Mouse (Mus musculus) lung, postnatal 14 days (tissue): Measurements from ENCODE around the gene Dbi.

Experiments
- DNase-seq: peaks from one replicate; pipeline ENCODE4 v3.0.0; 2021

Gene Dbi

DNA sequence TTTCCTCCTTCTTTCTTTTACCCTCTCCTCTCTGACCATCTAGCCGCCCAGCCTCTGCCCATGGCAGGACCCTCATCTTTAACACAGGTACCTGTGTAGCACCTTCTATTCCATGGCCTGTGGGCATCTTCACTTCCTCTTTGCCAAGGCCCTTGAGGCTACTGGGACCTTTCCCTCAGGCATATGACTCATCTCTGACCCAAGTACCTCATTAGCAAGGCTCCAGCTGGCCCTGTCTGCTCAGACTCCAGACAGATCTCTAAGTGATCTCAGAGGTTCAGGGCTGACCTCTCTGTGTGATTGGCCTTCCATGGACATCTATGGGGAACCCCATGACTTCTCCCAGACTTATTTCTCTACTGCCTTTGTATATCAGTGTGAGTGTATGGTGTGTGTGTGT, 40.2 kb downstream of the Dbi start:
- no peak for DNase-seq

DNA sequence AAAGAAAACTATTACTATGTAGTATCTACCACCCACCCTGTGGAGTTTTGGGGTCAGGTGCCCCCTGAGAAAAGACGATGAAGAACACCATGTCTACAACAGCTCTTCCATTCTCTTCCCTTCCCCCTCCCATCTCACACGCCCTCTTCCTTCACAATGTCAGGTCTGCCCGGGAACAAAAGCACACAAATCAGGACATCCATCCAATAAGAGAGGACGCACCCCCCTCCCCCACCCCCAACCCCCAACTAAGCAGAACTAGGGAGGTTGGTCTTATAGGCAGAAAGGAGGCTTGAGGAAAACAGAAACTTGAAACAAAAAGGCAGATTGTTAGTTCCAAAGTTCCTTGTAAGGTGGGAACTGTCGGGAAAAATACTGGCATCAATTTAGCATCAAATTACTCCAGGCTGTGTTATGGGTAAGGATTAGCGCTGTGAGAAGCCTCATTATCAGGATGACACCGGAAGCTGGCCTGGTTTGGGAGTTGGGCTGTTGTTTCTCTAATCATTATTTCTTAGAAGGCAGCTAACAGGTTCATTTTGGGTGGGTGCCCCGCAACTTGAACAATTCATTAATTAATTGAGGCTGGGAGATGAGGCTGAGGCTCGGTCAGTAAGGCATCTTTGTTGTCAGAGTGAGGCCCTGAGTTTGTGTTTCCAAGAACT, 43.0 kb downstream of the Dbi start:
- DNase-seq = no peak

DNA sequence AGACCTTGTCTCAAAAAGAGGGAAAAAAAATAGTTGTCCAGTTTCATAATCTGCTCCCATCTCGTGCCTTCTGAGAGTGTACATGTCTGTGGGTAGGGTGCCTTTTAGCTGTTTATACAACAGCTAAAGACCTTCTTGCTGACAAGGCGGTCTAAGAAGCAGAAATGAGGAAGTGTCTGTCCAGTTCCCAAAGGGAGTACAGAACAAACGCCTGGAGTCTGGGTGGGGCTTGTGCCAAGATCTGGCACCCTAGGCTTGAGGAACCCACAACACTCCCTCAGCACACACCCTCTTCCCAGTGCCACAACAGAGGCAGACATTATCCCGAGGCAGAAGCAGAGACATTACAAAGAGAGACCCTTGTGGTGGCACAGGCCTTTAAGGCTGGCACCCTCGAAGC, 45.4 kb downstream of the Dbi start:
- no peak for DNase-seq

DNA sequence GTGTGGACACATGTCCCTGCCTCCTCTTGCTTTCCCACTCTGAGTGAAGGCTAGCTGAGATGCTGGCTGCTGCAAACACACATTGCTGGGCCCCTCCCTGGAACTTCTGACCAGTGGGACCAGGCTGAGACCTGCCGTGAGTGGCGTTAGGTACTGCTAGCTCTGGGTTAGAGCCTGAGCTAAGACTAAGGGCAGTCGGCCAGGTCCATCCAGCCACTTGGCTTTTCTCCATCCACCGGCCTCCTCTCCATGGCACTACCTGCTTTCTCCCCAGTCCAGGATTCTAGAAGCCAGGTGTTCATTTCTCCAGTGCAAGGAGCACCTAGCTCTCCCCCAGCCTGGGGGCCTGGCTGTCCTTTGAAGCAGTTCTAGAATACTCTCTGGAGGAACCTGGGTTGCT, 45.9 kb downstream of the Dbi start:
- DNase-seq = no peak

DNA sequence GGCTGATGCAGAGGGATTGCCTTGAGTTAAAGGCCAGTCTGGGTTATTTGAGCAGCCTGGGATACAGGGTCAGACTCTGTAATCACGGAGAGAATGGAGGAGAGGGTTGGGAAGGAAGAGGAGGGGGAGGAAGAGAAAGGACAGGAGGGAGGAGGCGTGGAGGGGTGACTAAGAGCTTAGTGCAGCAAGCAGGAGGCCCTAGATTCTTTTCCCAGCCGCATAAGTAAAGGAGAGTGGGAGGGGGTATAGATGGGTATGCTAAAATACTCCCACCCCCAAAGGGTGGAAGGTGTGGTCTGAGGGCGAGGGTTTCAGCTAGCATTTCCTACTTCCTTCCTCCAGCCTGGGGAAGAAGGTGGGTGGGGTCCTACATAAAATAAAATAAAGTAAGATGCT, 46.6 kb downstream of the Dbi start:
- no peak for DNase-seq

DNA sequence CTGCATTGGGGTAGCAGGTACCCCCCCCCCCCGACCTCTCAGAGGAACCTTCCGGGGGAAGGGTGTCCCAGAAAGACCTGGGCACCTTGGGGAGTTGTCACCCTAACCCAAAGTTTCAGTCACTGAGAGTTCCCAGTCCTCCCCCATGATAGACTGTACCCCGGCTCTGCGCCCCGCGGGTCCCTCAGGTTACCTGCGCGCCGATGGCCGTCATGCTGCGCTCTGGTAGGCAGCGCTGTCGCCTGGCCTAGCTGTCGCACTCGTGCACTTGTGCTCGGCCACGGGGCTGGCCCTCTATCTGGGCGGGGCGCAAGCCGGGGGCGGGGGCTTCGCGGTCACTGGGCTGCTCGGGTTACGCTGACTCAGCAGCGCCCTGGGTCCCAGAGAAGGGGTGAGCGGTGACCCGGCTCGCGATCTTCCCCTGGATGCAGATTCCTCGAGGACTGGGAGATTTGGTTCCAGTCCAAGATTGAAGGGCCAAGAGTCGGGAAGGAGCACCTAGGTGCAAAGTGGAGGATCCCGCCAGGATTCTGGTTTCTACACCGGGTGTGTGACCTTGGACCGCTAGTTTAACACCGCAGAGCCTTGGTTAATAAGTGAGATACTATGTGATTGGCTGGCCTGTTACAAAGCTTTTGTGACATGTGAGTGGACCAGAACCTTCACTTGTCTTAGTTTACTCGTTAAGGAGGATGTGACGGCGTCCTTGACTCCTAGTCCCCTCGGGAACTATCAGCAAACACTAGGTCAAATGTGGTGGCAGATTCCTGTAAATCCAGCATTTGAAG, 47.2 kb downstream of the Dbi start, which contains the start of gene Tmem37:
Gene Tmem37 (minus strand): TSS at position 556 of the 788 bp plus-strand sequence.
- DNase-seq = peak; percentile 75

DNA sequence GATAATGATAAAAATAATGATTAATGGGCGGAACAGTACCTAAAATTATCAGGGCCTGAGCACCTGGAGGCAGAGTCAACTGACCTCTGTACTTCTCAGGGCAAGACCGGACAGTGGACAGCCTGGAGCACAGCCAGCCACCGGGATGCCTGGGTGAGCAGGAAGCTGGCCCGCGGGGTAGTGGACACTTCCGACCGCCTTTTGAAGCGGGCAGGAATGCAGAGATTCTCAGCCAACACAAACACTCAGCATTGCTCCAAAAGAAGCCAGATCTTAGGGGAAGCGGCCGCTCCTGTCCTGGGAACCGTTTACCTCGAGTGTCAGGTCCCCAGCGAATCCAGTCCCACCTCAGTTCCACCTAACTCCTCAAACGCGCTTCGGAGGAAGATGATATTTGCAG, 48.0 kb downstream of the Dbi start:
- peak; percentile 75 for DNase-seq

DNA sequence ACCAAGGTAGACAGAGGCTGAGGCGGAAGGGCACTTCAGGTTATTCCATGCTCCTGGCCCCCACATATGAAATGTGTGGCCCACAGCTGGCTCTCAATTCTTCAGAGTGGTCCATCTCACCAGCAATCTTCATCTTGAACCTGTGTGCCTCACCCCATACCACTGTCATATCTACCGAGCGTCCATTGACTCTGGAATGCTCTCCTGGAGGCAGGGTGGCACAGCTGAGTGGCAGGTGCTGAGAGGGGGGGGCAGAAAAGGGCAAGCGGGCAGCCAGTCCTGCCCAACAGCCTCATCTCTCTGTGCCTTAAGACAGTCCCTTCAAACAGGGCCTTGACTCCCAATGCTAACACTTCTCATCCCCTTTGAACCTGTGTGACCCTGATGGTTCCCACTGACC, 49.7 kb downstream of the Dbi start:
- DNase-seq = no peak

DNA sequence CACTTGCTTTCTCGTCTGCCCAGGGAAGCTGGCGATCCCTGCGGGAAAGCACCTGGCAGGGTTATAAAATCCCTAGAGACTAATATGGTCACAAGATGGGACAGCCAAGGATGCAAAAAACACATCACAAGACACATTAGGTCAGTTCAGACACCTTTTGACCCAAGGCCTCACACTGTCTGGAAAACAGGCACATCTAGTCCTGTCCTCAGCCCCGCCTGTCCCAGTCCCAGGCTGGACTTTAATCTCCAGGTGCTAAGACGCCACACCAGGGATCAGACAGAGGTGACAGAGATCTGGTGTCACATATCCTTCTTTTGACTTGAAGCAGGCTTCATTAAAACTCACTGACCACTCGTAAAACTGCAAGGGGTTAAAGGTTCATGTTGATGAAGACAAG, 50.7 kb downstream of the Dbi start:
- no peak for DNase-seq

DNA sequence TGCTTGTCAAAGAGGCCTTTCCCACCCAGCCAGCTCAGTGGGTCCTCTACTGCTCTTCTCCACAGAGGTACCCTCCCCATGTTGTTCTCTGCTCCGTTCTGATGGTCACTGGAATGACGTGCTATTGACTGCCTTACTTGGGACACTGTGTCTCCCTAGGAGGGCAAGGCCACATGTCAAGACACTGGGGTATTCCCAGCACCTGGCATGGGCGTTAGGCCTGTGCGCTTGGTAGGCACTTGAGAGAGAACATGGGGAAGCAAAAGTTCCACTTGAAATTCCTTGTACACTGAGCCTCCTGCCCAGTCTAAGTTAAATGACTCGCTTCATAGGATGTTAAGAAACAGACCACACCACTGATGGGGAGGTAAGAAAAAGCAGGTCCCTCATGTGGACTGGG, 51.8 kb downstream of the Dbi start:
- no peak for DNase-seq

DNA sequence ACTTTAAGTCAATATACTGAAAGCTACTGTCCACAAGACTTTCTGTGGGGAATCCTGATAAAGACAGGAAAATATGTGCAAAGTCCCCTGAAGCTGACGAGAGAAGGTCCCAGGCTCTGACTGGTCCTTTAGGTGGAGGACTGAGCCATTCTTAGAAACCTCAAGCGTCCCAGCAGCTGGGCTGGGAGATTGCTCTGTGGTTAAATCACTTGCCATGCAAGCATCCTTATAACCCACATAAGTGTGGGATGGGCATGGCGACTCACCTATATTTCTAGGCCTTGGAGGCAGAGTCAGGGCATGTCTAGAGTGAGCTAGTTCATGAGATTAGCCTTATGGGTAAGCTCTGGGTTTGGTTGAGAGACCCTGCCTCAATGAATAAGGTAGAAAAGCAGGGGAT, 54.3 kb downstream of the Dbi start:
- DNase-seq = no peak

DNA sequence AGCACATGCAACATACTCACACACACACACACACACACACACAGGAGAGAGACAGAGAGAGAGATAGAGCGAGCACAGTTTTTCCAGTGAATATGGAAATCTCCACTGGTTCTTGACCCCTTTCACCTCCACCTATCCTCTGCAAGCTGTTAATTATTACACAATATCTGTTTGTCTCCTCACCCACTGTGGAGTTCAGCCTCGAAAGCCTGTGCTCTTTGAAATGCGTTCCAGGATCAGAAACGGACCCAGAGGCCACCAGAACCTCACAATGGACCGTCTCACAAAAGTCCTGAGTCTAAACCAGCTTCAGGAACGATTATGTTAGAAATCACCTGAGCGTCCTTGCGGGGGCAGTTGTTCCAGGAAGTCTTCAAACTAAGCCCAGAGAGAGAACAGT, 54.7 kb downstream of the Dbi start:
- DNase-seq = no peak

DNA sequence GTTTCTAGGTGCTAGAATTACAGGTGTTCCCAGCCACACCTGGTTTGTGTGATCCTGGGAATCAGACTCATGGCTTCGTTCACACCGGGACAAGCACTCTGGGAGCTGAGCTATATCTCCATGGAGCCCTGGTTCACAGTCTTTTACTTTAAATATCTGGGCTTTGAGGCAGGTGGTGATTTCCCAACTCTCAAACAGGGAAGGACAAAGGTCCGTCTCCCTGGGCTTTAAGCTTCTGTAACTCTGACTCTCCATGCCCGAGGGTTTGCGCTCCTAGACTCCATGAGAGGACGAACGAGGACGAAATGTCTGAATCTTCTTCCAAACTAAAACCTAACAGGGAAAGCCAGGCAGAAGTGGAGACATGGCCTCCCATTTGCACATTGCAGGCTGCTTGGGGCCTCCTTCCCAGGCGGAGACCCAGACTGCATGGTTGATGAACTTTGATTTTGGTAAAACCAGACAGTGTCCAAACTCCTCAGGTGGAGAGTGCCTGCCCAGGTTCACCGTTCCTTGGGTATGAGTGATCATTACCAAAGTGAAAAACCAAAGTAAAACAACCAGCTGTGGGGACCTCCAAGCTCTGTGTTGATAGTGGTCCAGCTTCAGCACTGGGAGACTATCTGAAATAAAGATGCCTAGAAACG, 56.7 kb downstream of the Dbi start:
- DNase-seq = no peak
